Mouse (Mus musculus) hindbrain, embryonic 11.5 days (tissue): ENCODE measurements around the gene A730061H03Rik. TPM values are rescaled to one million over a fixed set of nuclear protein-coding genes. Genes with fewer than 3 reads are reported as not detected.
A peak's percentile ranks its signal among the peaks of the same experiment; 100 is the strongest.

Source experiments
- ATAC-seq: fragments of 200-750 bp; cut with Nextera tagmentation; 2 replicates; pipeline ENCODE4 v1.8.0; 2017; ENCODE audit warnings: mild to moderate bottlenecking, moderate TSS enrichment, moderate library complexity; ENCODE audit not compliant: low FRiP score
- DNase-seq: peaks from one replicate; pipeline ENCODE4 v3.0.0-alpha.2; 2015; ENCODE audit warnings: low spot score
- H3K27ac ChIP-seq: fragments of 300-500 bp; sonication (generic); 2 replicates; pipeline ENCODE4 v1.5.1; 2014; ENCODE audit warnings: mild to moderate bottlenecking, low read depth, low read length
- H3K27me3 ChIP-seq: fragments of 300-500 bp; sonication (generic); 2 replicates; pipeline ENCODE4 v1.6.1; 2014; ENCODE audit warnings: mild to moderate bottlenecking, low read length, moderate library complexity, mixed read lengths; ENCODE audit not compliant: control insufficient read depth, insufficient read depth
- H3K36me3 ChIP-seq: fragments of 300-500 bp; sonication (generic); 2 replicates; pipeline ENCODE4 v1.6.1; 2014; ENCODE audit warnings: mild to moderate bottlenecking, low read length, moderate library complexity, mixed read lengths; ENCODE audit not compliant: control insufficient read depth, insufficient read depth
- H3K4me1 ChIP-seq: fragments of 300-500 bp; sonication (generic); replicated peaks from 2 replicates; pipeline ENCODE4 v1.6.1; 2014; ENCODE audit warnings: low read length, mixed read lengths; ENCODE audit not compliant: control insufficient read depth, insufficient read depth
- H3K4me2 ChIP-seq: fragments of 300-500 bp; sonication (generic); replicated peaks from 2 replicates; pipeline ENCODE4 v1.6.1; 2014; ENCODE audit warnings: mild to moderate bottlenecking, low read depth, low read length
- H3K4me3 ChIP-seq: fragments of 300-500 bp; sonication (generic); 2 replicates; pipeline ENCODE4 v1.5.1; 2014; ENCODE audit warnings: low read depth, low read length
- H3K9ac ChIP-seq: fragments of 300-500 bp; sonication (generic); 2 replicates; pipeline ENCODE4 v1.6.1; 2014; ENCODE audit warnings: low read depth, low read length
- H3K9me3 ChIP-seq: fragments of 300-500 bp; sonication (generic); 2 replicates; pipeline ENCODE4 v1.6.1; 2016; ENCODE audit warnings: low read length; ENCODE audit not compliant: control insufficient read depth
- WGBS: fragments of 180-500 bp; shearing (Covaris S2); extraction: QIAGEN DNeasy Blood & Tissue Kit; methylation state at CpG from one replicate; pipeline ENCODE4 v1.1.7; 2014; 5-methylcytosine and 5-hydroxymethylcytosine counted together
- polyA plus RNA-seq: library from polyadenylated mRNA; unstranded; fragments of >200 nt; fragmentation: Nextera tagmentation; extraction: Ambion mirVana; gene quantifications from 2 replicates; pipeline ENCODE4 v1.2.1, GENCODE M21; 2014

A730061H03Rik gene
- polyA plus RNA-seq: 0.52 TPM in 1 of 2 replicates, not detected in the other

DNA sequence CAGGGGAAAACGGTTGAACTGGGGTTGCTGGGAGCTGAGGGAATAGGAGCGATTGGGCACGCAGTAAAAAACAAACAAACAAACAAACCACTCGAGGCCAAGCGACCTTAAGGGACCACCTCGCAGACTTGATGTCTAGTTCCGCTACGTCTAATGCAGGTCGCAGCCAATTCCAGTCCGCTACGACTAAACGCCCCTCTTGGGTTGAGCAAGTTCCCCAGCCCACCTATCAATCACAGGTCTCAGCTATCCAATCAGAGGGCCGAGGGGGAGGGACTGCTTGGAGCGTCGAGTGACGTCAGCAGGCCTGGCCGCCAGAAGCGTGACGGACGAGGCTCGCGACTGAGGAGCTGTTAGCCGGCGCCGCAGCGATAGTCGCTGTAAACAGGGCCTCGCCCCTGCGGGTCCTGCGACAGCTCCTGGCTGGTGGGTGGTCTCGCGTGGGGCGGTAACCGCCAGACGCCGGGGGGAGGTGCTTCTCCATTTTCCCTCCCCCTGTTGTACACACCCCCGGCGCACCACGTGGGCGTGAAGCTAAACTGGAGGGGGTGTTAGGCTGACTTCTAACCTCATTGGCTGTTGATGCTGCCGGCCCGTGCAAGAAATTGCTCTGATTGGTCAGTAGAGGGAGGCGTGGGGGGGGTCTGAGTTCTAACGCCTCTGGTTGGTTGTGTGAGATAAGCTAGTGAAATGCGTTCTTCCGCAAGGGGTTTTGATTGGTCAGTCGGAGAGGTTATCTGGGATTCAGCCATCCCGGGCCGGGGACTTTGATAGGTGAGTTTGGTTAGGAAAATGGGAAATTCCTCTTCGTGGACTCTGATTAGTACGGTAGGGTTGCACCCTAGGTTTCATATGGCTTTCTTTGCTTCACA, at the start of gene A730061H03Rik:
A730061H03Rik (minus strand) TSS at position 205 of the 872 bp plus-strand sequence.
- no peaks in the 10 kb centered on the region for H3K36me3 ChIP-seq
- peak within 1 kb of the TSS; percentile 43 for H3K4me3 ChIP-seq
- WGBS: under 1% methylated on average over 51 of the region's 51 CpGs
- H3K4me1 ChIP-seq: 0 out of 2 replicates have a peak, but pooled peaks cover 4% of the 10 kb centered on the region
- peak within 1 kb of the TSS; percentile 91 for H3K27ac ChIP-seq
- ATAC-seq (peak; percentile 98), DNase-seq (peak; percentile 98)
- H3K4me2 ChIP-seq: peak within 1 kb of the TSS; percentile 75
- H3K9ac ChIP-seq: peak within 1 kb of the TSS; percentile 76
- H3K9me3 ChIP-seq: no peaks in the 10 kb centered on the region
- no peaks in the 10 kb centered on the region for H3K27me3 ChIP-seq

DNA sequence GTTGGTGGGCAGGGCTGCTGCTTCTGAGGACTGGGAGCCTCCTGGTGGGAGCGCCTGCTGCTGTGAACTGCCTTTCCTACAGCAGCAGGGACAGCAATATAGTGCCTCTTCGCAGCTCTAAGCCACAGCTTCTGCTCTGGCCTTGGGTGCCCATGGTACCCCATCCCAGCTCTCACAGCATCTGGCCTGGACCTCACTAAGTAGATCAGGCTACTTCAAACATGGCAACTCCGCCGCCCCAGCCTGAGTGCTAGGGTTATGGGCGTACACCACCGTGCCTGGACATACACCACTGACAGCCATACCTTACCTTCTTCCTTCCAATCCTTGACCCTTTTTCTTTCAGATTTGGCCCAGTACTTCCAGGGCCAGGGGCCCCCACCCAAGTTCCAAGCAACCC, 48.1 kb upstream of the A730061H03Rik start:
- H3K27ac ChIP-seq: no peak overlapping the region
- H3K9ac ChIP-seq: no peak overlapping the region
- 94% methylated on average over 6 of the region's 6 CpGs for WGBS
- H3K27me3 ChIP-seq: no peaks in the 10 kb centered on the region
- no peaks in the 10 kb centered on the region for H3K4me1 ChIP-seq
- no peaks in the 10 kb centered on the region for H3K9me3 ChIP-seq
- no peak for DNase-seq
- no peak overlapping the region for H3K4me3 ChIP-seq
- no peak for ATAC-seq
- no peak overlapping the region for H3K4me2 ChIP-seq
- 0 out of 2 replicates have a peak, but pooled peaks cover 3% of the 10 kb centered on the region for H3K36me3 ChIP-seq

DNA sequence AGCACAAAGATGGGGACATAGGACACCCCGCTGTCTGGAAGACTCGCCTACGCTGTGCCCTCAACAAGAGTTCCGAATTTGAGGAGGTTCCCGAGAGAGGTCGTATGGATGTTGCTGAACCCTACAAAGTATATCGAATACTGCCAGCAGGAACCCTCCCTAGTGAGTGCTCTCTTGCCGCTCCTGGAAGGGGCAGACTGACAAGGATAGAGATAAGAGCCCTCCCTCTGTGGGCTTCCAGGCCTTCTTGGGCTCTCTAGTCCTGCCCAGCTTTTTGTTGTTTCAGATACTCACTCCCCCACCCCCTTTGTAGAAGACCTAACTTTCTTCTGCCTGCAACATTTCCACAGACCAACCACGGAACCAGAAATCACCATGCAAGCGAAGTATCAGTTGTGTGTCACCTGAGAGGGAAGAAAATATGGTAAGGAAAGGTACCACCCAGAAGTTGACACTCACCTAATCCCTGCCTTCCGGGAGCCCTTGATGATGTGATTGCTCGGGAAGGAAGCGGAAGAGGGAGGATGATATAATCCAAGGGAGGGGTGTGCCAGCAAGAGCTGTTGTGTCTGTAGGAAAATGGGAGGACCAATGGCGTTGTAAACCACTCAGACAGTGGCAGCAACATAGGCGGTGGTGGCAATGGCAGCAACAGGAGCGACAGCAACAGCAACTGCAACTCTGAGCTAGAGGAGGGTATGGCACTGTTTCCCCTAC, 45.7 kb upstream of the A730061H03Rik start:
- Histone ChIP-seq H3K4me3 (no peak overlapping the region), H3K27ac (no peak overlapping the region), H3K9ac (no peak overlapping the region), H3K4me1 (no peaks in the 10 kb centered on the region), H3K9me3 (no peaks in the 10 kb centered on the region), H3K4me2 (no peak overlapping the region), H3K36me3 (0 out of 2 replicates have a peak, but pooled peaks cover 3% of the 10 kb centered on the region), H3K27me3 (no peaks in the 10 kb centered on the region)
- ATAC-seq (no peak), DNase-seq (no peak)
- WGBS: 96% methylated on average over 16 of the region's 16 CpGs

DNA sequence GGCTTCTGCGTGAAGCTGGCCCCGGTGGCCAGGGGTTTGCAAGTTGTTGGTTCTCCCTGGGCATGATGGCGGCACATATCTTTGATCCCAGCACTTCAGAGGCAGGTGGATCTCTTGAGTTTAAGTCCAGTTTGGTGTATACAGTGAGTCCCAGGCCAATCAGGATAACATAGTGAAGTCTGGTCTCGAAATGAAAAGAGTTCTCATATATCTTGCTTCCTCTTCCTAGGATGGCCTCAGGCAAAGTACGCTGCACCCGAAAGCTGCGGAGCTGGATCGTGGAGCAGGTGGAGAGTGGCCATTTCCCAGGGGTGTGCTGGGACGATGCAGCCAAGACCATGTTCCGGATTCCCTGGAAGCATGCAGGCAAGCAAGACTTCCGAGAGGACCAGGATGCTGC, 44.6 kb upstream of the A730061H03Rik start:
- 97% methylated on average over 11 of the region's 11 CpGs for WGBS
- Histone ChIP-seq H3K36me3 (0 out of 2 replicates have a peak, but pooled peaks cover 3% of the 10 kb centered on the region), H3K9me3 (no peaks in the 10 kb centered on the region), H3K4me3 (no peak overlapping the region), H3K4me1 (no peaks in the 10 kb centered on the region), H3K27ac (no peak overlapping the region), H3K27me3 (no peaks in the 10 kb centered on the region), H3K9ac (no peak overlapping the region), H3K4me2 (no peak overlapping the region)
- ATAC-seq (no peak), DNase-seq (no peak)

DNA sequence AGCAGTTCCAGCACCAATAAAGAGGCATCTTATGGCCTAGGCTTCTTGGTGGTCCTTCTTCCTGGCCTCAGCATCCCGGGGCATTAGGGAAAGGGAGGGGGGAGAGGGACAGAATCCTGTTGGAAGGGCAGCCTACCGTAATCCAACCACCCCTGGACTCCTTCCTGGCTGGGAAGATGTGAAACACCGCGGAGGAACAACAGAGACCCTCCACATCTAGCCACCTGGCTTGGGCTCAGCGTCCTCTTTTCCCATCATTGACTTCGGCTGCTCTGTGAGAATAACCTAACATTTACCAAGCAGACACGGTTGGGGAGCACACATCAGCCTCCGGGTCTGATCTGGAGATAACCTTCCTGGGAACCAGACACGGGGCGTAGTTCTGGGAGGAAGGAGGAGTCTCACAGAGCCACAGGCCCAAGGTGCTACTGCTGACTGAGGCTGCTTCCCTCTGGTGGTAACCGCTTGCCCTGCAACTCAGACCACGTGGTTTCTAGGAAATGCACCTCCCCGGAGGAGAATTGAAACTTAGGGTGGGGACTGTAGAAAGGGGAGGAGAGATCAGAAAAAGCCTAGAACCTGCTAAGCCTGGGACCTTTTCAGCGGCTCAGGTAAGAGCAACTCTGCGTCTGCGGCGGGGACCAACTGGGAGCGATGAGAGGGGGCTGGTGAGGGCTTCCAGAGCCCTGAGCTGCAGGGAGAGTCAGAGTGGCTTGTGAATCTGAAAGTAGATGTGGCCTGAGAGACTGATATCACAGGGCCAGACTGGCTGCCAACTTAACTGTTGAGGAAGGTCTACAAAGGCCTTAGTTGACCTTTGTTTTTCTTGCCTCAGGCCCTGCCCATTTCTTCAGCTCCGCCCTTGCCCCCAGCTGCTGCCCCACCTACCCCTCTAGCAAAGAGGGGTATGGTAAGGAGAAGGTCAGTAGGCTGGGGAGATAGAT, 43.7 kb upstream of the A730061H03Rik start:
- no peak overlapping the region; the same call in 1 of the 2 replicates for H3K4me2 ChIP-seq
- H3K27ac ChIP-seq: no peak overlapping the region
- peak; percentile 82 for ATAC-seq
- DNase-seq: peak; percentile 77
- 0 out of 2 replicates have a peak, but pooled peaks cover 5% of the 10 kb centered on the region for H3K36me3 ChIP-seq
- H3K27me3 ChIP-seq: no peaks in the 10 kb centered on the region
- peak overlapping the region; percentile 31; the same call in 1 of the 2 replicates for H3K9ac ChIP-seq
- H3K4me3 ChIP-seq: no peak overlapping the region
- WGBS: 19% methylated on average over 19 of the region's 19 CpGs
- H3K9me3 ChIP-seq: no peaks in the 10 kb centered on the region
- H3K4me1 ChIP-seq: no peaks in the 10 kb centered on the region

DNA sequence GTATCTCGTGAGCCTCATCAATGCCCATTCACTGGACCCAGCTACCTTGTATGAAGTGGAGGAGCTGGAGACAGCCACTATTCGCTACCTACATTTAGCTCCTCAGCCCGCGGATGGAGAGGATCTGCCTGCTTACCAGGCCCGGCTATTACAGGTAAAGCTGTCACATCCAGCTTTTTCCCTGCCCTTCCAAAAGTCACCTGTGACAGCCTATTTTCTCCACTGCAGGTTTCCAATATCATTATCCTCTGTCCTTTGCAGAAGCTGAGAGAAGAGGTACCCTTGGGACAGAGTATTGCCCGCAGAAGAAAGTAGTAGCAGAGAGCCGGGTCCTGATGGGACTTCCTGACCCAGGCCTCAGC, 43.0 kb upstream of the A730061H03Rik start, which contains the start of gene Irf9:
Irf9 (plus strand) TSS at position 301 of the 362 bp plus-strand sequence.
- no peak for DNase-seq
- H3K4me2 ChIP-seq: no peak within 1 kb of the TSS; the same call in 1 of the 2 replicates
- no peak within 1 kb of the TSS for H3K4me3 ChIP-seq
- H3K36me3 ChIP-seq: 0 out of 2 replicates have a peak, but pooled peaks cover 5% of the 10 kb centered on the region
- no peak for ATAC-seq
- no peaks in the 10 kb centered on the region for H3K9me3 ChIP-seq
- H3K9ac ChIP-seq: peak within 1 kb of the TSS; percentile 31; the same call in 1 of the 2 replicates
- H3K27me3 ChIP-seq: no peaks in the 10 kb centered on the region
- no peaks in the 10 kb centered on the region for H3K4me1 ChIP-seq
- H3K27ac ChIP-seq: no peak within 1 kb of the TSS
- WGBS: 82% methylated on average over 7 of the region's 7 CpGs

DNA sequence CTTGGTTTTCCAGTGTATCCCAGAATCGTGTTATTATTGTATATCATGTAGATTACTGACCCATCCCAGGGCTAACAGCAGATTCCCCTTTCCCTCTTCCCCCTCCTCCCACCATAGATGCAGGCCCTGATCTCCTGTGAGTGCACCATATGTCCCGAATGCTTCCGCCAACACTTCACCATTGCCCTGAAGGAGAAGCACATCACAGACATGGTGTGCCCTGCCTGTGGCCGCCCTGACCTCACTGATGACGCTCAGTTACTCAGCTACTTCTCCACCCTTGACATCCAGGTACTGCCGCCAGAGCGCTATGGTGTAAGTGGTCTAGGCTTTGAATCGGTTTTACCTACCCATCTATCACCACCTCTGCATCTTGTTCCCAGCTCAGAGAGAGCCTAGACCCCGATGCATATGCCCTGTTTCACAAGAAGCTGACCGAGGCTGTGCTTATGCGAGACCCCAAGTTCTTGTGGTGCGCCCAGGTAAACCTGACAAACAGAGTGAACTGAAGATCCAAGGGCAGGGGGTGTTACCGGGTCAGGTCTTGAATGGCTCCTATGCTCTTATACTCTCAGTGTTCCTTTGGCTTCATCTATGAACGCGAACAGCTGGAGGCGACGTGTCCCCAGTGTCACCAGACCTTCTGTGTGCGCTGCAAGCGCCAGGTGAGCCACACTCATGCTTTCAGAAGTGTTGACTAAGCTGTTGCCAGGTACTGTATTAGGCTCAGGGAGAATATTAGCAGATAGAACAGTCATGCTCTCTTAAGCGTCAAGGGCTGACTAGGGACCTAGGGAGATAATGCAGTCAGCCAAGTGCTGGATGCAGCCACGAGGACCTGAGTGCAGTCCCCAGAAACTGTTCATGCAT, 38.5 kb upstream of the A730061H03Rik start:
- Histone ChIP-seq H3K4me1 (no peaks in the 10 kb centered on the region), H3K4me3 (no peak overlapping the region), H3K36me3 (0 out of 2 replicates have a peak, but pooled peaks cover 4% of the 10 kb centered on the region), H3K27me3 (no peaks in the 10 kb centered on the region), H3K9ac (no peak overlapping the region), H3K4me2 (no peak overlapping the region), H3K9me3 (no peaks in the 10 kb centered on the region), H3K27ac (no peak overlapping the region)
- WGBS: 95% methylated on average over 21 of the region's 21 CpGs
- no peak for DNase-seq
- no peak for ATAC-seq
